Mouse (Mus musculus): ENCODE results near the gene Kcnj15.

The Kcnj15 gene

GRCm38 (mm10) chr16:95245499-95245898, 11.9 kb upstream of the Kcnj15 start:
- no peak for DNase-seq (ENCODE audit: low spot score in 2 of 2)

GRCm38 (mm10) chr16:95248646-95249045, 8.7 kb upstream of the Kcnj15 start:
- no peak for DNase-seq (ENCODE audit: low spot score in 2 of 2)

GRCm38 (mm10) chr16:95256648-95257047, 710 bp upstream of the Kcnj15 start:
- no peak for DNase-seq (ENCODE audit: low spot score in 2 of 2)

GRCm38 (mm10) chr16:95258100-95258499, 742 bp downstream of the Kcnj15 start:
- DNase-seq (ENCODE audit: low spot score in 2 of 2) = no peak

- no peak for DNase-seq (ENCODE audit: low spot score in 2 of 2)
Measured at GRCm38 (mm10) chr16:95259505-95259904, 2.1 kb downstream of the Kcnj15 start.

- no peak for DNase-seq (ENCODE audit: low spot score in 2 of 2)
Measured at GRCm38 (mm10) chr16:95260693-95261092, 3.3 kb downstream of the Kcnj15 start.

- DNase-seq (ENCODE audit: low spot score in 2 of 2) = no peak
Measured at GRCm38 (mm10) chr16:95261807-95262206, 4.4 kb downstream of the Kcnj15 start.

- no peak for DNase-seq (ENCODE audit: low spot score in 2 of 2)
Measured at GRCm38 (mm10) chr16:95262706-95263363, 5.5 kb downstream of the Kcnj15 start.

- no peak for DNase-seq (ENCODE audit: low spot score in 2 of 2)
Measured at GRCm38 (mm10) chr16:95264324-95264723, 7.0 kb downstream of the Kcnj15 start.

- no peak for DNase-seq (ENCODE audit: low spot score in 2 of 2)
Measured at GRCm38 (mm10) chr16:95267481-95268183, 10.3 kb downstream of the Kcnj15 start.

GRCm38 (mm10) chr16:95269610-95270009, 12.3 kb downstream of the Kcnj15 start:
- DNase-seq (ENCODE audit: low spot score in 2 of 2) = no peak

- no peak for DNase-seq (ENCODE audit: low spot score in 2 of 2)
Measured at GRCm38 (mm10) chr16:95273101-95273500, 15.7 kb downstream of the Kcnj15 start.

GRCm38 (mm10) chr16:95275713-95276502, 18.6 kb downstream of the Kcnj15 start:
- DNase-seq (ENCODE audit: low spot score in 2 of 2) = no peak

- DNase-seq (ENCODE audit: low spot score in 2 of 2) = no peak
Measured at GRCm38 (mm10) chr16:95279015-95279414, 21.7 kb downstream of the Kcnj15 start.

GRCm38 (mm10) chr16:95280338-95280737, 23.0 kb downstream of the Kcnj15 start:
- DNase-seq (ENCODE audit: low spot score in 2 of 2) = no peak

GRCm38 (mm10) chr16:95283369-95283768, 26.0 kb downstream of the Kcnj15 start:
- DNase-seq (ENCODE audit: low spot score in 2 of 2) = no peak

GRCm38 (mm10) chr16:95284085-95284727, 26.8 kb downstream of the Kcnj15 start:
- no peak for DNase-seq (ENCODE audit: low spot score in 2 of 2)

GRCm38 (mm10) chr16:95285043-95285442, 27.7 kb downstream of the Kcnj15 start:
- DNase-seq (ENCODE audit: low spot score in 2 of 2) = no peak

- DNase-seq (ENCODE audit: low spot score in 2 of 2) = no peak
Measured at GRCm38 (mm10) chr16:95285767-95286166, 28.4 kb downstream of the Kcnj15 start.

GRCm38 (mm10) chr16:95287656-95288055, 30.3 kb downstream of the Kcnj15 start:
- no peak for DNase-seq (ENCODE audit: low spot score in 2 of 2)

GRCm38 (mm10) chr16:95289375-95289774, 32.0 kb downstream of the Kcnj15 start:
- DNase-seq (ENCODE audit: low spot score in 2 of 2) = no peak

- no peak for DNase-seq (ENCODE audit: low spot score in 2 of 2)
Measured at GRCm38 (mm10) chr16:95291450-95292101, 34.2 kb downstream of the Kcnj15 start.
